Mouse (Mus musculus): ENCODE measurements around the gene Podnl1.

- no peak for TF ChIP-seq POLR2A (IDR thresholded peaks at IDR 0.05; ENCODE audit: borderline replicate concordance, extremely low read depth, insufficient read depth, insufficient read length, poor library complexity, severe bottlenecking)
- TF ChIP-seq CTCF (IDR thresholded peaks at IDR 0.05; ENCODE audit: borderline replicate concordance, extremely low read depth, insufficient read depth, insufficient read length): no peak
Observed at GRCm38 (mm10) chr8:84140838-84141237, 15.0 kb downstream of the Podnl1 start.
